18 mouse cellular contexts compared by ENCODE assay signal in the genomic region with DNA sequence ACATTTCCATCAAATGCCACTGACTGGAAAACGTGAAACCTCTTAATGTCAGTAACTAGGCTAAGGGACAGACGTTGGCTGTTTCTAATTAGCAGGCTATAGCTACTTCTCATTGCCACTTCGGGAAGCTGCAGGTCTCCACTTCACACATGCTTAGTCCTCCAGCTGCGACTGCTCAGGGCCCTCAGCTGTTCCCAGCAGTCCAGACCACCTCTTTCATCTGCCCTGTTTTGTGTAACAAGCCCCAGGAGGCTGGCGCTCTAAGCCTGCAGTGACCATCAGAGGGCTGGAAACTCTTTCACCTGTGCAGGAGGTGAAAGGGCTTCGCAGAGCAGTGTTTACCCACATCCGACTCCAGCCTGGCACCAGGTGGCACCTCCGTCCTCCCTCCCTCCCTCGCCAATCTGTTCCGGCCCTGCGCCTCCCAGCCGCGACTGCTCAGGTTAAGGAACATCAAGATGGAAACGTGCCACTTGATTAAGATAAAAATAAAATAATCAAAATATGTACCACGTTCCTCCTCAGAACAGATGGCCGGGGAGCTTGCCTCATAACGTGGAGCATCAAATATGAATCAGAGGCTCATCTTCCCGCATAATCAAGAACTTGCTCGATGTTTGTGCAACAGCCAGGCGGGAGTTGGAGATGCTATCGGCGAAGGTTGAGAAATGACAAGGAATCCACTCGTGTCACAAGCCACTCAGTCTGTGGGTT.
DNase-seq lines count a peak whose midpoint lies in the region; ATAC-seq and TF ChIP-seq lines count a peak whose summit lies in the region.
"Had no signal": no experiment of that assay in that cellular context is flagged by ENCODE, and none has a peak within 500 bp of the region (broad histone marks: within the 10 kb centered on the region; RNA-seq: fewer than 3 reads in every experiment).

No protein-coding gene starts in this region.

- no peaks in the 10 kb centered on the region for H3K9me3 ChIP-seq in embryonic facial prominence, embryonic 11.5 days (replicated peaks; ENCODE audit: control insufficient read depth, low read length)
- no peaks in the 10 kb centered on the region; the same call in 1 of the 2 replicates for H3K9me3 ChIP-seq in embryonic facial prominence, embryonic 10.5 days
- H3K9me3 ChIP-seq in midbrain, embryonic 13.5 days = peaks cover 12% of the 10 kb centered on the region; the same call in 1 of the 2 replicates
- no peaks in the 10 kb centered on the region for H3K9me3 ChIP-seq in midbrain, postnatal 0 days (ENCODE audit: low read length)
- H3K9me3 ChIP-seq in hindbrain, embryonic 16.5 days (ENCODE audit: control insufficient read depth, low read length) = no peaks in the 10 kb centered on the region
- H3K9me3 ChIP-seq: embryonic facial prominence, embryonic 15.5 days had no signal

- no peak overlapping the region for H3K4me3 ChIP-seq in embryonic facial prominence, embryonic 11.5 days (ENCODE audit: low read depth, low read length)
- no peak overlapping the region for H3K4me3 ChIP-seq in embryonic facial prominence, embryonic 10.5 days
- H3K4me3 ChIP-seq in midbrain, embryonic 13.5 days (replicated peaks) = no peak overlapping the region
- H3K4me3 ChIP-seq in midbrain, postnatal 0 days (ENCODE audit: low read depth, low read length) = no peak overlapping the region
- H3K4me3 ChIP-seq in hindbrain, embryonic 16.5 days (ENCODE audit: low read length) = no peak overlapping the region
- H3K4me3 ChIP-seq: embryonic facial prominence, embryonic 15.5 days; gastrocnemius, adult 2 months; heart, embryonic 13.5 days; myocyte had no signal

- H3K36me3 ChIP-seq in embryonic facial prominence, embryonic 11.5 days (replicated peaks; ENCODE audit: control insufficient read depth, insufficient read depth, low read depth, low read length) = no peaks in the 10 kb centered on the region
- no peaks in the 10 kb centered on the region for H3K36me3 ChIP-seq in embryonic facial prominence, embryonic 10.5 days (replicated peaks)
- no peaks in the 10 kb centered on the region for H3K36me3 ChIP-seq in midbrain, embryonic 13.5 days
- no peaks in the 10 kb centered on the region for H3K36me3 ChIP-seq in midbrain, postnatal 0 days (ENCODE audit: insufficient read depth, low read length)
- no peaks in the 10 kb centered on the region for H3K36me3 ChIP-seq in hindbrain, embryonic 16.5 days (ENCODE audit: control insufficient read depth, insufficient read depth, low read length)
- H3K36me3 ChIP-seq: embryonic facial prominence, embryonic 15.5 days; heart, embryonic 13.5 days had no signal

- intact Hi-C loops in gastrocnemius, postnatal 14 days (cut with DNase I; ENCODE audit: low total_unique reads) = no loop called here

- H3K4me1 ChIP-seq in embryonic facial prominence, embryonic 11.5 days (ENCODE audit: control insufficient read depth, insufficient read depth, low read length) = no peaks in the 10 kb centered on the region
- peaks cover 5% of the 10 kb centered on the region; the same call in 1 of the 2 replicates for H3K4me1 ChIP-seq in embryonic facial prominence, embryonic 10.5 days
- peaks cover 8% of the 10 kb centered on the region; the same call in 1 of the 2 replicates for H3K4me1 ChIP-seq in midbrain, embryonic 13.5 days (replicated peaks)
- H3K4me1 ChIP-seq in midbrain, postnatal 0 days (ENCODE audit: insufficient read depth, low read length) = no peaks in the 10 kb centered on the region
- no peaks in the 10 kb centered on the region for H3K4me1 ChIP-seq in hindbrain, embryonic 16.5 days (ENCODE audit: control insufficient read depth, insufficient read depth, low read depth, low read length)
- H3K4me1 ChIP-seq: embryonic facial prominence, embryonic 15.5 days had no signal

- DNase-seq in embryonic facial prominence, embryonic 11.5 days (ENCODE audit: low spot score) = peak; percentile 3
- DNase-seq in embryonic facial prominence, embryonic 10.5 days (ENCODE audit: low spot score) = no peak
- no peak for DNase-seq in midbrain, postnatal 0 days (ENCODE audit: low spot score)
- DNase-seq in layer of hippocampus, adult 8-10 months (ENCODE audit: low spot score in 2 of 2) = peak; percentile 46 to 59
- no peak for DNase-seq in gastrocnemius, postnatal 14 days
- DNase-seq: gastrocnemius, adult 2 months; heart, postnatal 36 days; kidney, adult 11 months; lung, adult 18-20 months; lung, postnatal 14 days; midbrain, embryonic 14.5 days; spleen, adult 18-20 months had no signal

- no peak overlapping the region for H3K4me2 ChIP-seq in embryonic facial prominence, embryonic 11.5 days (ENCODE audit: low read depth, low read length)
- H3K4me2 ChIP-seq in midbrain, embryonic 13.5 days (replicated peaks) = no peak overlapping the region
- no peak overlapping the region for H3K4me2 ChIP-seq in midbrain, postnatal 0 days (ENCODE audit: low read depth, low read length, poor library complexity, severe bottlenecking)
- H3K4me2 ChIP-seq in hindbrain, embryonic 16.5 days (ENCODE audit: low read length) = no peak overlapping the region
- H3K4me2 ChIP-seq: embryonic facial prominence, embryonic 15.5 days; heart, embryonic 13.5 days; liver, embryonic 11.5 days had no signal

- H3K27ac ChIP-seq in embryonic facial prominence, embryonic 11.5 days (replicated peaks; ENCODE audit: low read depth, low read length) = no peak overlapping the region
- H3K27ac ChIP-seq in embryonic facial prominence, embryonic 10.5 days (replicated peaks) = no peak overlapping the region
- peak overlapping the region; percentile 14; the same call in 1 of the 2 replicates for H3K27ac ChIP-seq in midbrain, embryonic 13.5 days
- H3K27ac ChIP-seq in midbrain, postnatal 0 days (ENCODE audit: low read depth, low read length) = no peak overlapping the region
- H3K27ac ChIP-seq in hindbrain, embryonic 16.5 days (ENCODE audit: low read depth, low read length) = no peak overlapping the region
- H3K27ac ChIP-seq: embryonic facial prominence, embryonic 15.5 days; gastrocnemius, adult 2 months; heart, embryonic 13.5 days had no signal

- TF ChIP-seq CTCF in midbrain, postnatal 0 days (IDR thresholded peaks at IDR 0.05) = no peak

- 79% methylated on average over 23 of the region's 23 CpGs for WGBS in embryonic facial prominence, embryonic 11.5 days
- whole genome bisulfite sequencing in embryonic facial prominence, embryonic 10.5 days = 81% methylated on average over 23 of the region's 23 CpGs
- 72% methylated on average over 23 of the region's 23 CpGs for WGBS in midbrain, embryonic 13.5 days
- 66% methylated on average over 23 of the region's 23 CpGs for WGBS in midbrain, postnatal 0 days
- 64% methylated on average over 23 of the region's 23 CpGs for WGBS in hindbrain, embryonic 16.5 days

- ATAC-seq in embryonic facial prominence, embryonic 11.5 days (replicated peaks; ENCODE audit: insufficient number of reproducible peaks, low FRiP score, low TSS enrichment, low read depth) = no peak
- no peak for ATAC-seq in midbrain, embryonic 13.5 days
- no peak for ATAC-seq in midbrain, postnatal 0 days (ENCODE audit: low FRiP score)
- ATAC-seq in hindbrain, embryonic 16.5 days = no peak

- no peak overlapping the region for H3K9ac ChIP-seq in embryonic facial prominence, embryonic 11.5 days (replicated peaks; ENCODE audit: low read length)
- no peak overlapping the region for H3K9ac ChIP-seq in midbrain, embryonic 13.5 days (replicated peaks)
- H3K9ac ChIP-seq in midbrain, postnatal 0 days (replicated peaks; ENCODE audit: low read length, poor library complexity, severe bottlenecking) = no peak overlapping the region
- no peak overlapping the region; the same call in 1 of the 2 replicates for H3K9ac ChIP-seq in hindbrain, embryonic 16.5 days (ENCODE audit: low read depth, low read length)
- H3K9ac ChIP-seq: embryonic facial prominence, embryonic 15.5 days; heart, embryonic 13.5 days had no signal

- no peaks in the 10 kb centered on the region for H3K27me3 ChIP-seq in embryonic facial prominence, embryonic 11.5 days (ENCODE audit: control insufficient read depth, insufficient read depth, low read length)
- no peaks in the 10 kb centered on the region for H3K27me3 ChIP-seq in embryonic facial prominence, embryonic 10.5 days (replicated peaks; ENCODE audit: low read depth, poor library complexity, severe bottlenecking)
- H3K27me3 ChIP-seq in midbrain, embryonic 13.5 days = no peaks in the 10 kb centered on the region
- H3K27me3 ChIP-seq in midbrain, postnatal 0 days (ENCODE audit: insufficient read depth, low read length) = no peaks in the 10 kb centered on the region
- H3K27me3 ChIP-seq in hindbrain, embryonic 16.5 days (replicated peaks; ENCODE audit: control insufficient read depth, insufficient read depth, low read length) = no peaks in the 10 kb centered on the region
- H3K27me3 ChIP-seq: embryonic facial prominence, embryonic 15.5 days; heart, embryonic 13.5 days had no signal

Comparison
In these comparisons a context has a peak if more than half of its experiments do, and no peak if none do; other contexts are left out.
1. DNase-seq: peak in embryonic facial prominence, embryonic 11.5 days (single experiment) and layer of hippocampus, adult 8-10 months (2 of 2); none in embryonic facial prominence, embryonic 10.5 days (single experiment), midbrain, postnatal 0 days (single experiment) and gastrocnemius, postnatal 14 days (single experiment).